Mouse (Mus musculus) lung, embryonic 14.5 days (tissue): ENCODE measurements around the gene Oasl1. TPM values are rescaled to one million over a fixed set of nuclear protein-coding genes. Genes with fewer than 3 reads are reported as not detected.

Experiments used
- ATAC-seq: fragments of 200-750 bp; cut with Nextera tagmentation; 2 replicates; pipeline ENCODE4 v1.8.0; 2017; ENCODE audit warnings: mild to moderate bottlenecking, moderate TSS enrichment, moderate library complexity; ENCODE audit not compliant: insufficient read depth
- DNase-seq: peaks from one replicate; pipeline ENCODE4 v3.0.0-alpha.2; 2015
- H3K27ac ChIP-seq: fragments of 300-500 bp; sonication (generic); 2 replicates; pipeline ENCODE4 v1.5.1; 2014; ENCODE audit warnings: low read depth, mild to moderate bottlenecking, moderate library complexity
- H3K27me3 ChIP-seq: fragments of 300-500 bp; sonication (generic); 2 replicates; pipeline ENCODE4 v1.6.1; 2014; ENCODE audit warnings: low read length, control low read depth; ENCODE audit not compliant: insufficient read depth
- H3K36me3 ChIP-seq: fragments of 300-500 bp; sonication (generic); 2 replicates; pipeline ENCODE4 v1.6.1; 2014; ENCODE audit warnings: control low read depth; ENCODE audit not compliant: insufficient read depth
- H3K4me1 ChIP-seq: fragments of 300-500 bp; sonication (generic); 2 replicates; pipeline ENCODE4 v1.6.1; 2014; ENCODE audit warnings: antibody characterized with exemption, control low read depth; ENCODE audit not compliant: insufficient read depth
- H3K4me2 ChIP-seq: fragments of 300-500 bp; sonication (generic); 2 replicates; pipeline ENCODE4 v1.6.1; 2014; ENCODE audit warnings: mild to moderate bottlenecking
- H3K4me3 ChIP-seq: fragments of 300-500 bp; sonication (generic); 2 replicates; pipeline ENCODE4 v1.5.1; 2014; ENCODE audit warnings: low read depth, low read length
- H3K9ac ChIP-seq: fragments of 300-500 bp; sonication (generic); 2 replicates; pipeline ENCODE4 v1.6.1; 2014
- H3K9me3 ChIP-seq: fragments of 300-500 bp; sonication (generic); 2 replicates; pipeline ENCODE4 v1.6.1; 2016; ENCODE audit warnings: low read depth, low read length, control low read depth
- CTCF ChIP-seq: IDR thresholded peaks from 2 replicates; pipeline ENCODE4 v1.5.1; 2016; ENCODE audit warnings: antibody characterized with exemption, low read depth
- WGBS: fragments of 180-500 bp; shearing (Covaris S2); extraction: QIAGEN DNeasy Blood & Tissue Kit; methylation state at CpG from one replicate; pipeline ENCODE4 v1.1.7; 2014; 5-methylcytosine and 5-hydroxymethylcytosine counted together
- polyA plus RNA-seq: library from polyadenylated mRNA; unstranded; fragments of >200 nt; fragmentation: Nextera tagmentation; extraction: Ambion mirVana; gene quantifications from 2 replicates; pipeline ENCODE4 v1.2.1, GENCODE M21; 2014

The Oasl1 gene
- polyA plus RNA-seq, 1 experiment from 2014 or later = 0.50 TPM

DNA sequence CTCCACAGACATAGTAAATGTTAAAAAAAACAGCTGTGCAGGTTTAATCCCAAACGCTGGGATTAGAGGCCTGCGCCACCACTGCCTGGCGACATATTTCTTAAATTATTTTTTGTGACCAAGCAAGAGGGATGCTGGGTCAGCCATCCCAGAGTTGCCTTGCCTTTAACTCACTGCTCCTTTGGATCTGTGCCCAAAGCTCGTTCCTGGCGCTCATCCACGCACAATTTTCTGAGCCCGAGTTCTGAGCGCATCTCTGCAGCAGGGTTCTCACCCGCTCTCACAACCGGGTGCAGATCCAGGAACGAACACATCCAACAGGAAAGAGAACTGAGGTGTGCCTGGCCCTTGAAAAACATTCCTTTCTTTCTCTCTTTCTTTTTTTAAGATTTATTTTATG is 55.4 kb downstream of the Oasl1 start:
- no peak overlapping the region for H3K4me3 ChIP-seq
- no peak overlapping the region for H3K27ac ChIP-seq
- no peaks in the 10 kb centered on the region for H3K36me3 ChIP-seq
- no peak for ATAC-seq
- peak; percentile 60 for DNase-seq
- H3K4me2 ChIP-seq = peak overlapping the region; percentile 76
- H3K27me3 ChIP-seq = no peaks in the 10 kb centered on the region
- no peak for TF ChIP-seq CTCF
- no peaks in the 10 kb centered on the region for H3K9me3 ChIP-seq
- H3K4me1 ChIP-seq = 0 out of 2 replicates have a peak, but pooled peaks cover 2% of the 10 kb centered on the region
- 49% methylated on average over 11 of the region's 11 CpGs for WGBS
- H3K9ac ChIP-seq = no peak overlapping the region

DNA sequence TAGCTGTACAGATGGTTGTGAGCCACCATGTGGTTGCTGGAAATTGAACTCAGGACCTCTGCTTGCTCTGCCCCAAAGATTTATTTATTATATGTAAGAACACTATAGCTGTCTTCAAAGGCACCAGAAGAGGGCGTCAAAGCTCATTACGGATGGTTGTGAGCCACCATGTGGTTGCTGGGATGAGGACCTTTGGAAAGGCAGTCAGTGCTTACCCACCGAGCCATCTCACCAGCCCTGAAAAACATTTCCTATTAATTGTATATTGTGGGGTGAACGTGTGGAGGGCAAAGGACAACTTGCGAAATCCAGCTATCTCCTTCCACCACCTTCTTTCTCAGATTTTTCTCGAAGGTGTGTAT is 55.8 kb downstream of the Oasl1 start:
- peak overlapping the region; percentile 40 for H3K4me3 ChIP-seq
- no peaks in the 10 kb centered on the region for H3K27me3 ChIP-seq
- H3K4me1 ChIP-seq = 0 out of 2 replicates have a peak, but pooled peaks cover 2% of the 10 kb centered on the region
- no peak for TF ChIP-seq CTCF
- no peaks in the 10 kb centered on the region for H3K9me3 ChIP-seq
- no peaks in the 10 kb centered on the region for H3K36me3 ChIP-seq
- WGBS = 4% methylated on average over 6 of the region's 6 CpGs
- DNase-seq = peak; percentile 79
- peak; percentile 64; the same call in 1 of the 2 replicates for ATAC-seq
- H3K27ac ChIP-seq = no peak overlapping the region
- H3K9ac ChIP-seq = peak overlapping the region; percentile 41
- peak overlapping the region; percentile 76 for H3K4me2 ChIP-seq

DNA sequence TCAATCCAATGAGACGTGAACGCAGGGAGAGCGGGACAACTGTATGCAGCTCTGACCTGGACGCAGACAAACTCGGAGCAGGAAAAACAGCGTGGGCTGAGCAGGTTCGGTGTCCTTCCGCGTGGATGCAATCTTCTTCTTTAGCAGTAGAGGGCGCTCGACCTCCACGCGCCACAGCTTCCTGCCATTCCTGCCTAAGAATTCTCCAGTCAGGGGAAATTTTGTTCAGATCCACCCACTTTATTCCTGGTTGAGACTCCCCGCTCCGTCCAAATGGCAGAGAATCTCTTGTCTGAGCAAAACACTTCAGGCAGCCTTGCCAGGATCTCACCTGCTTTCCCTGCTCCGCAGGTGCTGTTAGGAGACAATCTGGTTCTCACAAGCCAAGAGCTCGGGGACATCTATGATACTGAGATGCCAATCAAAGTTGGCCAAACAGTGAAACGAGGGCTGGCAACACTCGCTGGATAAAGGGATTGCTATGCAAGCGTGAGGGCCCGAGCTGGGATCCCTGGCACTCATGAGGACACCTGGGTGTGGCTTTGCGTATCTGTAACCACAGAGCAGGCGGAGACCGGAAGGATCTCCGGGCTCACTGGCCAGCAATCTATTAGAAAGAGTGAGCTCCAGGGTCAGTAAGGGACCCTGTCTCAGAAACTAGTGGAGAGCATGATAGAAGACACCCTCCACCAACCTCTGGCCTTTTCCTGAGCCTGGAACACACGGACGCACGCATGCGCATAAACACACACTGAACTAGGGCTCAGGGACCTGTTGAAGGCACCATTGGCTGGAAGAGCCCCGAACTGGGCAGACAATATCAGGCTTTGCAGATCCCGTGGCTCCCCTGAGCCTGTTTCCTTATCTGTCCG is 56.4 kb downstream of the Oasl1 start:
- Histone ChIP-seq H3K27ac (no peak overlapping the region), H3K36me3 (no peaks in the 10 kb centered on the region), H3K9me3 (no peaks in the 10 kb centered on the region), H3K27me3 (no peaks in the 10 kb centered on the region), H3K4me2 (peak overlapping the region; percentile 76), H3K4me1 (0 out of 2 replicates have a peak, but pooled peaks cover 2% of the 10 kb centered on the region), H3K4me3 (peak overlapping the region; percentile 40), H3K9ac (peak overlapping the region; percentile 41)
- TF ChIP-seq CTCF = peak; percentile 97
- ATAC-seq (peak; percentile 50), DNase-seq (peak; percentile 89)
- WGBS = 3% methylated on average over 32 of the region's 32 CpGs

DNA sequence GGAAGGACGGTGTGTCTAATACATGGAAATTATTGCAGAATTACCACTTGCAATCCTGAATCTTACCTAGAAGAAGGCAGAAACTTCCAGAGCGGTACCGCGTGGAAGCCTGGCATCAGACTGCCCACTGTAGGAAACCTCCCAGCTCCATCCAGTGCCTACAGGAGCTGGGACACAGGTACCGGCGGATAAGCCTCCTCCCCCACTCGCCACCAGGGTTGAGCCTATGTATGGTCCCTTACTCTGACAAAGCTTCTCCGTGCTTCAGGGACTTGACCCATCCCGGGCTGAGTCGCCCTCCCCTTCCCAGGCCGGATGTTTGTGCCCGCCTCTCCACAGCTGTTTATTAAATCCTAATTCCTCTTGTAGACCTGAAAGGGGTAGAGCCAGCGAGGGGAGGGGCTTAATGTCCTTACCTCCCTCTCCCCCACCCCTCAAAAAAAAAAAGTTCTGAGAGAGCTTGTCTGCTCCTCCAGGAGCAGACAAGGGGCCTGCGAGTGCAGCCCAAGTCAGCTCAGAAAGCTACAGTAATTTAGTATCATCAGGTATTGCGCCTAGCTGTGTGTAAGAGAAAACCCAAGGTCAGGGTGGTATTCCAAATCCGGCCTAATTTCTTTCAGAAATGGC is 57.2 kb downstream of the Oasl1 start:
- H3K4me3 ChIP-seq = peak overlapping the region; percentile 40
- no peak overlapping the region for H3K27ac ChIP-seq
- H3K36me3 ChIP-seq = no peaks in the 10 kb centered on the region
- peak; percentile 39 for DNase-seq
- H3K27me3 ChIP-seq = no peaks in the 10 kb centered on the region
- H3K9ac ChIP-seq = peak overlapping the region; percentile 41; the same call in 1 of the 2 replicates
- no peak for TF ChIP-seq CTCF
- 0 out of 2 replicates have a peak, but pooled peaks cover 2% of the 10 kb centered on the region for H3K4me1 ChIP-seq
- 22% methylated on average over 16 of the region's 16 CpGs for WGBS
- peak; percentile 36; the same call in 1 of the 2 replicates for ATAC-seq
- peak overlapping the region; percentile 76 for H3K4me2 ChIP-seq
- H3K9me3 ChIP-seq = no peaks in the 10 kb centered on the region

DNA sequence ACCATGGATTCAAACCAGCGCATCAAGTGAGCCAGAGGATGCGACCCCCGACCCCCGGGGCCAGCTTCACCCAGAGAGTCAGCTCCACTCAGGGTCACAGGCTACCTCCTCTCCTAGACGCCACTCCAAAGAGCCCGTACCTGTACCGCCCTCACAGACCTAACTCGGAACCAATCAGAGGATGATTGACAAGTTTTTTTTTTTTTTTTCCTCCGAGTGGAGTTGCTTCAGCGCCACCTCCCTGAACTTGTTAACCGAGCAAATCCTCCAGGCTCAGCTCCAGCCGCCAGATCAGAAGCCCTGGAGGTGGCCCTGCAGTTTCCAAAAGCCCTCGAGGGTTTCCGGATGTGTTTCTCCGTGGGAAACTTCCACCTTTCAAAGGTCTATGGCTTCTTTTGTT is 59.0 kb downstream of the Oasl1 start:
- no peak overlapping the region for H3K9ac ChIP-seq
- DNase-seq (no peak), ATAC-seq (no peak)
- H3K27ac ChIP-seq = no peak overlapping the region
- 0 out of 2 replicates have a peak, but pooled peaks cover 2% of the 10 kb centered on the region for H3K4me1 ChIP-seq
- TF ChIP-seq CTCF = no peak
- no peaks in the 10 kb centered on the region for H3K9me3 ChIP-seq
- H3K27me3 ChIP-seq = no peaks in the 10 kb centered on the region
- H3K4me3 ChIP-seq = no peak overlapping the region
- WGBS = 45% methylated on average over 15 of the region's 15 CpGs
- no peak overlapping the region for H3K4me2 ChIP-seq
- no peaks in the 10 kb centered on the region for H3K36me3 ChIP-seq

DNA sequence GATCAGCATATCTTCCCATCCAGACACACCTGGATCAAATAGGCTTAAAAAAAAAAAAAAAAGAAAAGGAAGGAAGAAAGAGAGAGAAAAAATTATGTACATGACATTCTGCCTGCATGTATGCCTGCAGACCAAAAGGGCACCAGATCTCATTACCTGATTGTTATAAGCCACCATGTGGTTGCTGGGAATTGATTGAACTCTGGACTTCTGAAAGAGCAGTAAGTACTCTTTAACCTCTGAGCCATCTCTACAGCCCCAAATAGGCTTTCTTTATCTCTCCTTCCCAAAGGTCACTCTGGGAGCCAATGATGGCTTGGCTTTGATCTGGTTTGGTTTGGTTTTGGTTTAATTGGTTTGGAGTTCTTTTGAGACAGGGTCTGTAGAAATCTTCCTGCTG is 62.0 kb downstream of the Oasl1 start:
- TF ChIP-seq CTCF = no peak
- no peak overlapping the region for H3K4me3 ChIP-seq
- H3K27me3 ChIP-seq = no peaks in the 10 kb centered on the region
- ATAC-seq (no peak), DNase-seq (no peak)
- H3K36me3 ChIP-seq = no peaks in the 10 kb centered on the region
- no peak overlapping the region for H3K4me2 ChIP-seq
- no peak overlapping the region for H3K27ac ChIP-seq
- H3K4me1 ChIP-seq = no peaks in the 10 kb centered on the region
- H3K9ac ChIP-seq = no peak overlapping the region
- H3K9me3 ChIP-seq = no peaks in the 10 kb centered on the region

Other genes with a start within 250 kb of the Oasl1 start
- 71.1 and 74.8 TPM in 2 replicates for gene Gltp, start 232.3 kb upstream of the Oasl1 start, polyA plus RNA-seq
- gene Tchp, start 215.5 kb upstream of the Oasl1 start, polyA plus RNA-seq = 13.1 and 14.8 TPM in 2 replicates
- gene Ankrd13a, start 148.6 kb upstream of the Oasl1 start, polyA plus RNA-seq = 83.2 and 86.4 TPM in 2 replicates
- gene Git2, start 147.7 kb upstream of the Oasl1 start, polyA plus RNA-seq = 45.9 and 51.8 TPM in 2 replicates
- 86.4 and 88.6 TPM in 2 replicates for gene 1500011B03Rik, start 99.8 kb upstream of the Oasl1 start, polyA plus RNA-seq
- not detected in 2 replicates for gene 4930519G04Rik, start 69.6 kb upstream of the Oasl1 start, polyA plus RNA-seq
- 0.18 TPM in 1 of 2 replicates, not detected in the other for gene Gm9936, start 64.6 kb upstream of the Oasl1 start, polyA plus RNA-seq
- gene Oasl2, start 26.3 kb upstream of the Oasl1 start, polyA plus RNA-seq = 2.8 and 4.5 TPM in 2 replicates
- gene 2210016L21Rik, start 18.9 kb downstream of the Oasl1 start, polyA plus RNA-seq = 44.3 and 50.6 TPM in 2 replicates
- gene Hnf1a, start 47.9 kb downstream of the Oasl1 start, polyA plus RNA-seq = 0.05 TPM in 1 of 2 replicates, not detected in the other
- 32.8 and 39.6 TPM in 2 replicates for gene Sppl3, start 87.9 kb downstream of the Oasl1 start, polyA plus RNA-seq
- 36.4 and 36.5 TPM in 2 replicates for gene Gm10401, start 175.1 kb downstream of the Oasl1 start, polyA plus RNA-seq
- 43.8 and 46.9 TPM in 2 replicates for gene Acads, start 196.1 kb downstream of the Oasl1 start, polyA plus RNA-seq
- gene Unc119b, start 211.7 kb downstream of the Oasl1 start, polyA plus RNA-seq = 41.9 and 45.4 TPM in 2 replicates
- 72.4 and 81.1 TPM in 2 replicates for gene Mlec, start 234.9 kb downstream of the Oasl1 start, polyA plus RNA-seq